Mouse (Mus musculus) layer of hippocampus, postnatal 25 days (tissue): Measurements from ENCODE around the gene Pigk. TPM values are rescaled to one million over a fixed set of nuclear protein-coding genes. Genes with fewer than 3 reads are reported as not detected.
"Not testable (repeated sequence)": the region's sequence is repeated elsewhere in the genome, so short reads cannot be mapped to it uniquely, and the experiment has no call there.

Experiments
- DNase-seq, 2 experiments: peaks; one replicate each; pipeline ENCODE4 v3.0.0; 2022; ENCODE audit warnings: mixed read lengths in 2 of 2, low spot score in 1 of 2; ENCODE audit errors: extremely low spot score in 1 of 2
- total RNA-seq, 2 experiments: library from RNA; stranded (reverse); gene quantifications; 2 replicates each; pipeline ENCODE4 v1.2.3; 2021

Pigk gene
- total RNA-seq, 2 experiments from 2014 or later: 45.1 to 47.1 TPM

DNA sequence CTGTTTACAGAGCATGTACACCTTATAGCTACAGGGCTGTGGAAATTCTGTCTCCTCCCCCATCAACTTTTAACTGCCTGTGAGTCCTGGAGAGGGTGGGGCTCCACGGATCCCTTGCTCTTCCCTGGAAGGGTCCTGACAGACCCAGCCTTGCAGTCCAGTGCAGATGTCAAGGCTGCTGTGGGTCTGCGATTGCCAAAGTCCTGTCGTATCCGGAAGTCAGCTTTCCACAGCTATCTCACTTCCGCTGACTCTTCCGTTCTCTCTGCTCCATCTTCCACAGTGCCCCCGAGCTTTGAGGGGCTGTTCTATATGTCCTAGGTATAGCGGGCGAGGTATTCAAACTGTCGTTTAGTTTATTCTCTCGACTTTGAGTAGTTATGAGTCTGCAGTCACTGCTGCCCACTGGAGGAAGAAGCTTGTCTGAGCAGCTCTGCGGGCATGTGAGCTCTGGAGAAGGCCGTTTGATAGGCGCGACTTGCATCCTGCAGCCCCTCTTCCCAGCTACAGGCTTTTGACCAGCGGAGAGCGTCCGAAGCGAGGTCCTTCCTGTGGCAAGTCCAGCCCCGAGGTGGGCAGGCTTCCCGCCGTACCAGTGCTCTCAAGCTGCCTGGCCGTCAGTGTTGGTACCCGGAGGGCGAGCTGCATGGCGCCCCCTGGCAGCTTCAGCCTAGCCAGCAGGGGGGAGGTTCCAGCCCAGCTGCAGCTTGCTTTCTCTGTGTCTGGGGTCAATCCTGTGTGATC, 49.4 kb downstream of the Pigk start:
- peak in 1 of 2 experiments; percentile 40 for DNase-seq

DNA sequence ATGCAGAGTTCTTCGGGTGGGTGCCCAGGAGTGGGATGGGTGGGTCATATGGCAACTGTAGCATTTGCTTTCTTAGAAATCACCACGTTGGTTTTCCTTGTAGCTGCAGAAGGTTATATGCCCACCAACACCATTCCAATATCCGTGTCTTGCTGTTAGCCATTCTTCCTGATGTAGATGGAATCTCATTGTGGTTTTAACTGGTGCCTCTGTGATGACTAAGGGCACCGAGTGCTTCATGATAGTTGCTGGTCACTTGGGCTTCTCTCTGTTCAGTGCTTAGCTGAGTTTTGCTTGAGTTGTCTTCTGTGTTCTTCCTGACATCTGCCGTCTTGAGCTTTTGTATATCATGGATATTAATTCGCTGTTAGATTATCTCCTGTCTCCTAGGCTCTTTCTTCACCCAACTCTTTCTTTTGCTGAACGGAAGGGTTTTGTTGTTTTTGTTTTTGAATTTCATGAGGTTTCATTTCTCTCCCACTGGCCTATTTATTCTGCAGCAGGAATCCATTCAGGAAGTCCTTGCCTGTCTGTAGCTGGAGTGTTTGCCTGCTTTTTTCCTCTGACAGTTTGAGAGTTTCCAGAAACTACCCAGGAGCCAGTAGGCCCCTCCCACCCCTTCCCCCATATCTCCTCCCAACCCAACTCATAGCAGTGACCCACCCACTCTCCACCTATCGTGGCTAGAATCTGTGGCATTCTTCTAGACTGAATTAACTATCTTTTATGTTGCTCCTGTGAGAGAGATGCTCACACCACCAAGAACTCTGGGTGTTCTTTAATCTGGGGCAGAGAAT, 50.8 kb downstream of the Pigk start:
- no peak for DNase-seq

- no peak for DNase-seq
Measured at GRCm38 (mm10) chr3:152767485-152767884, 53.6 kb downstream of the Pigk start.

DNA sequence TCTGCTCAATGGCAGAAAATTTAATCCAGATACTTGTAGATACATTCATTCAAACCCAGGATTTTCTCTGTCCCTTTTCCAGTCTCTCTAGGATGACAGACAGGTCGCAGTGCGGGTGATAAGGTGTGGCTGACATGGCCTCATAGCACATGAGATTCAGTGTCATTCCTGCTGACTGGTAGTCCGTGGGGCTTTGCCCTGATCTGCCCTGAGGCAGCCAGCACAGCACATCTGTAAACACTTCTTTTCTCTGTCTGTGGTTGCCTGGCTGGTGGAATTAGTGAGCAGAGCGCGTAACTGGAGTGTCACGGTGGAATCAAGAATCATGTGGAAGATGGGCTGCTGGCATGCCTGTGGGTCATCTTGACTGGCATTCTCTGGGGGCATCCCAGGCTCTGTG, 56.2 kb downstream of the Pigk start:
- no peak for DNase-seq

DNA sequence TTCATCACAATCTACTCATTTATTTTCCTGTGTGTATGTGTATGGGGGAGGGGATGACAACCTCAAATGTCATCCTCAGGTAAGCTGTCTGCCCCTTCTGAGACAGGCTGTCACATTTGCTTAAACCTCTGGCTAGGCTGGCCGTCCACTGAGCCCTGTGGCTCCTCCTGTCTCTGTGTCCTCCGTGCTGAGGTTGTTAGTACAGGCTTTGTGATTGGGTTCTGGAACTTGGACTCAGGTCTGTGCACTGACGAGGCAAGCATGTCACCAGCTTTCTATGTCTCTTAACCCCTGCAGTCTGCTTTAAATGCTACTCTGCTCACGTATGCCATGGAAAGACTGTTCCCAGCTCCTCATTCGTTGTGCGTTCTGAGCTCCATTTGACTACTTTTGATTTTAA, 62.5 kb downstream of the Pigk start:
- no peak for DNase-seq

- no peak for DNase-seq
Measured at GRCm38 (mm10) chr3:152776872-152777540, 63.1 kb downstream of the Pigk start.

DNA sequence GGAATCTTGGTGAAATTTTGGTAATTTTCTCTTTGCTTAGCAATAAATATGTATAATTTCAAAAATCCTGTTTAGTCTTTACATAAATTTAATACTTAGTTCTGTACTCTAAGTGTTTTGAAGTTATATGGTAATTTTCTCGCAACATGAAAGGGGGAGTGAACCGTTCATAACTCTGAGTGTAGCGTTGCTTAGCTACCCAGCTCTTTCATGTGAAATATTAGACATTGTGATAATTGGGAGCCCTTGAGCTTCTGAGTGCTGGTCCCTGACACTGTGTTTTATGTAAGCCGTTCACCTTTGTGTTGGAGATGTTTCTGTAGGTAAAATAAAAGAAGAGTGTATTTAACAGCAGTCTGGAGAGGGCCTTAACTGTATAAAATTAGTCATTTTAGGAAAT, 65.9 kb downstream of the Pigk start:
- DNase-seq: no peak

- DNase-seq: peak; percentile 55 to 92
Measured at GRCm38 (mm10) chr3:152783792-152784191, 69.9 kb downstream of the Pigk start.

DNA sequence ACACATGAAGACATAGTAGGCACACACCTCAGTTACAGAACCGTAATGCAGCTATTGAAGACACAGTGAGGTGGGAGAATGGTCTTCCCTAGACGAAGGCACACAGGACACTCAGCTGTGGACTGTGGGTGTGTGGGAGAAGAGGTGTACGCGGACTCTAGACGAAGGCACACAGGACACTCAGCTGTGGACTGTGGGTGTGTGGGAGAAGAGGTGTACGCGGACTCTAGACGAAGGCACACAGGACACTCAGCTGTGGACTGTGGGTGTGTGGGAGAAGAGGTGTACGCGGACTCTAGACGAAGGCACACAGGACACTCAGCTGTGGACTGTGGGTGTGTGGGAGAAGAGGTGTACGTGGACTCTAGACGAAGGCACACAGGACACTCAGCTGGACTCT, 70.5 kb downstream of the Pigk start:
- not testable (repeated sequence) for DNase-seq

DNA sequence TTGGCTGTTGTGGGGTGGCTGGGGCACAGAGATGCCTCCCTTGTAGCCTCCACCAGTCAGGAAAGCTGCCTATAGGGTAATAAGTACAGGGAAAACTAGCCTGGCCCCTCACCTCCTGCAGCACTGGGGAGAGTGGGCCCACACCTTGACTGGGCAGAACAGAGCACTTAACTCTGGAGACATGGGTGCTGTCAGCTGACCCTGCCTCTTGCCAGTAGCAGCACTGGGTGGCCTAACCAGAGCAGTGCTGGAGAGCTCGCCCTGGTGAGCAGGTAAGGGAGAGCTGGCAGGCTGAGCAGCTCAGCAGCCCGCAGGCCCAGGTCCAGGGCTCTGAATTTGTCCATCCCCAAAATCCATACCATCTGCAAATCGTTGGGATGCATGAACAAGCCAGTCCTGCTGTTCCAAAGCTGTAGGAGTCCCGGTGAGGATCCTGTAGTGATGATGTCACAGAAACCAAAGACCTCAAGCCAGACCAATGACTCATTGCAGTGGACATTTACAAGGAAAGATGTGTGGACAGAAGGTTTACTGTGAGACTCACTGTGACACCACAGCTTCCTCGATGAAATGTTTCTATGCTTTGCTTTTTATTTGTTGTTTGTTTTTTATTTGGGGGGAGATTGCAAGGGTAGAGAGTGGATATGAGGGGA, 74.5 kb downstream of the Pigk start:
- DNase-seq: not testable (repeated sequence)

DNA sequence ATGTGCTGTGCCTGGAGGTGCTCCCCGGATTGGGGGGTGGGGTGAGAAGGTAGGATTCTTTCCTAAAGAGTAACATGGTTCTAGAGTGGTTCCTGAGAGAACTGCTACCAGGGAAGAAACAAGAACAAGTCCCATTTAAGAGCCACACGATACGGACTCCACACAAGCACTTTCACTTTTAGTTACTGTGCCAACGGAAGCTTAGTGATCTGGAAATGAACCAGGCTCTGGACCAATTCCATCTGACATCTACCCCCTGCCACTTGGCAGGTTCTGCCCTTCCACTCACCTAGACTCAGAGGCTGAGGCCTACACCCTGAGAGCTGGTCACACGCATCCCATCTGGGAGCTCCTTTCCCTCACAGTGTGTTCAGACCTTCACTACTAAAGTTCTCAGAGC, 78.7 kb downstream of the Pigk start:
- DNase-seq: no peak

GRCm38 (mm10) chr3:152793006-152793405, 79.1 kb downstream of the Pigk start:
- DNase-seq: no peak

- DNase-seq: no peak
Measured at GRCm38 (mm10) chr3:152796216-152796615, 82.3 kb downstream of the Pigk start.

DNA sequence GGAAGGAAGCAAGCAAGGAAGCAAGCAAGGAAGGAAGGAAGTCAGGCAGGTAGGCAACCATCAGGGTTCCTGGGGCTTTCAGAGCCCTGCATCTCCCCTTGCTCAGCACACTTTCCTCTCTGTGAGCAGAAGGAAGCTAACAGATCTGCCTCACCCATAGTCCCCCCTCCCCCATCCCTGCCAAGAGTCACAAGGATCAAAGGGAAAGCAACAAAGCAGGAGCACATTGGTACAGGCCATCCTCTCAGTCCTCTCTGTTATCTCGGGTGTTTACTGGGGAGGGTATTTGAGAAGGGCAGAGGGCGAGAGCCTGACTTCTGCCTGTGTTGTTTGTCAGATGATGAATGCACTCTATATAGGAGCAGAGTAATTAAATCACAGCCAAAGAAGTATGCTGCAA, 83.5 kb downstream of the Pigk start:
- DNase-seq: no peak

GRCm38 (mm10) chr3:152799738-152800431, 86.0 kb downstream of the Pigk start:
- DNase-seq: no peak

DNA sequence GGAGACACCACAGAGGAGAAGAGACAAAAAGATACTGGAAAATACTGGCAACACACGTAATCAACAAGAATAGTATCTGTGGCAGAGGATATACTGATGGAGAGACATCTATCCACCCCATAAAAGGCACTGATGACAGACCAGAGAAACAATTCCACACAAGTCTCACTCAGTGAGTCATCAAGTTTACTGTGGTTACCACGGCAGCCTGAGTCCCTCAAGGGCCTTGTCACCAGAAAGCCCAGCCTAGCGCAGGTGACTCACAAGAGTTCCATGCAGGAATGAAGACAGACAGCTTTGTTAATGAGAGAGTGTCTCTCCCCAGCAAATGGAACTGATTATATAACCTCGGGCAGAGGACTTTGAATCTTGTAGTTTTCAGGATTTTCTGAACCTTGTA, 100.0 kb downstream of the Pigk start:
- no peak for DNase-seq

DNA sequence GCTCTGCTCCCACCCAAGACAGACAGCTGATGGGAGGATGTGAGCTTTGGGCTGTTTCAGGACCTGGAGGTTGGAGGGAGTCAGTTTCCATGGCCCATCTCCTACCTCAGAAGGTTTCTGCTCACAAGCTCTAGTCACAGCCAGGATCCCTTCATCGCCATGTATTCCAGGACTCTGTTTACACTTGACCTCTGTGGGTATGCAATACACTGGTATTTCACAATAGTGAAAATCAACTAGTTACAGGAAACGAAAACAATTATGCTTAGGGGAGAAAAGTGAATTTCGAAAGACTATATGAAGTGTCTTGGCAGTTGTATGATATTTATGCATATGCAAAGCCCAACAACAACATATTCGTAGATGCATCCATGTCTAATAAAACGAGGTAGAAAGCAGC, 101.2 kb downstream of the Pigk start:
- DNase-seq: no peak

DNA sequence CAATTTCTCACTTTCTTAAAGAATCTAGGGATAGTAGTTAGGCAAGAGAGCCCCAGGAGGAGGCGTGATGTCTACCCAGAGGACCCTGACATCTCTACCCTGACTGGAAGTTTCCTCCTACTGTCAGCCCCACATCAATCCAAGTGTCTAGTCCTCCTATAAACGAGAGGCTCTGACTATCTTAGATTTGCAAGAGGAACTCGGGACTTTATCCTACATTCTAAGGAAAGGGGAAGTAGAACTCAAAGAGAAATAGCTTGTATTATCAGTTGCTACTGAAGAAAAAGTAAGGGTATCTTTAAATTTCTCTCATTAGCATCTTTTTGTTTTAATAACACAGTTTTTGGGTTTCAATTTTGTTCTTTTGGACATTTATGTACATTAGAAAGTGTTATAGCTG, 106.5 kb downstream of the Pigk start:
- DNase-seq: no peak

DNA sequence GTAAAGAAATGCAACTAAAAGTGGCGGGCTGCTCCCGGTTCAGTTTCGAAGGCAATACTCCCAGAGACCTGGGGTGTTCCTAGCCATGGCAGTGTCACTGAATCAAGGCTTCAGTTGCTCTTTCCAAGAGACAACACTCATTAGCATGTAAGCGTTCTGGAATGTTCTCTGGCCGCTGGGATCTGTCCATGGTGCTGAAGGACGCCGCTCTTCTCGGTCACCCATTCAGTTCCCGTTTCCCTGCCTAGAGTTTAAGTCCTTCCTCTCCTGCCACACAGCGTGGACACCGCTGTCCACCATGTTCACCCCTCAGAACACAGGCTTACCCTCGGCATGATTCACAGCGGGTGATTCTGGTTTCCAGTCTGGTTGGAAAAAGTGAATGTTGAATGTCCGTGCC, 107.3 kb downstream of the Pigk start:
- DNase-seq: peak in 1 of 2 experiments; percentile 43

GRCm38 (mm10) chr3:152831377-152831776, 117.5 kb downstream of the Pigk start:
- DNase-seq: no peak
